Mouse (Mus musculus) limb, embryonic 13.5 days (tissue): ENCODE measurements around the gene Lamtor4. TPM values are rescaled to one million over a fixed set of nuclear protein-coding genes. Genes with fewer than 3 reads are reported as not detected.
A peak's percentile ranks its signal among the peaks of the same experiment; 100 is the strongest.

ENCODE experiments used
- ATAC-seq: fragments of 200-750 bp; cut with Nextera tagmentation; 2 replicates; pipeline ENCODE4 v1.8.0; 2017; ENCODE audit warnings: low read depth, moderate number of reproducible peaks, moderate TSS enrichment; ENCODE audit not compliant: low FRiP score
- H3K27ac ChIP-seq: fragments of 300-500 bp; sonication (generic); 2 replicates; pipeline ENCODE4 v1.5.1; 2015; ENCODE audit warnings: inconsistent platforms, mild to moderate bottlenecking, moderate library complexity
- H3K27me3 ChIP-seq: fragments of 300-500 bp; sonication (generic); 2 replicates; pipeline ENCODE4 v1.6.1; 2015; ENCODE audit warnings: mild to moderate bottlenecking, inconsistent platforms
- H3K36me3 ChIP-seq: fragments of 300-500 bp; sonication (generic); 2 replicates; pipeline ENCODE4 v1.6.1; 2015; ENCODE audit warnings: inconsistent platforms, mild to moderate bottlenecking, moderate library complexity
- H3K4me1 ChIP-seq: fragments of 300-500 bp; sonication (generic); 2 replicates; pipeline ENCODE4 v1.6.1; 2015; ENCODE audit warnings: inconsistent platforms
- H3K4me2 ChIP-seq: fragments of 300-500 bp; sonication (generic); replicated peaks from 2 replicates; pipeline ENCODE4 v1.6.1; 2015; ENCODE audit warnings: inconsistent platforms, mild to moderate bottlenecking, moderate library complexity
- H3K4me3 ChIP-seq: fragments of 300-500 bp; sonication (generic); 2 replicates; pipeline ENCODE4 v1.5.1; 2015; ENCODE audit warnings: moderate library complexity, mild to moderate bottlenecking, inconsistent platforms
- H3K9ac ChIP-seq: fragments of 300-500 bp; sonication (generic); 2 replicates; pipeline ENCODE4 v1.6.1; 2015; ENCODE audit warnings: mild to moderate bottlenecking, inconsistent platforms
- H3K9me3 ChIP-seq: fragments of 300-500 bp; sonication (generic); 2 replicates; pipeline ENCODE4 v1.6.1; 2016; ENCODE audit warnings: inconsistent platforms
- WGBS: fragments of 180-500 bp; shearing (Covaris S2); methylation state at CpG from one replicate; pipeline ENCODE4 v1.1.7; 2015; 5-methylcytosine and 5-hydroxymethylcytosine counted together
- polyA plus RNA-seq: library from polyadenylated mRNA; unstranded; fragments of >200 nt; fragmentation: Nextera tagmentation; extraction: Ambion mirVana; gene quantifications from 2 replicates; pipeline ENCODE4 v1.2.1, GENCODE M21; 2015

The Lamtor4 gene
- polyA plus RNA-seq, 1 experiment from 2014 or later = 63.5 TPM

DNA sequence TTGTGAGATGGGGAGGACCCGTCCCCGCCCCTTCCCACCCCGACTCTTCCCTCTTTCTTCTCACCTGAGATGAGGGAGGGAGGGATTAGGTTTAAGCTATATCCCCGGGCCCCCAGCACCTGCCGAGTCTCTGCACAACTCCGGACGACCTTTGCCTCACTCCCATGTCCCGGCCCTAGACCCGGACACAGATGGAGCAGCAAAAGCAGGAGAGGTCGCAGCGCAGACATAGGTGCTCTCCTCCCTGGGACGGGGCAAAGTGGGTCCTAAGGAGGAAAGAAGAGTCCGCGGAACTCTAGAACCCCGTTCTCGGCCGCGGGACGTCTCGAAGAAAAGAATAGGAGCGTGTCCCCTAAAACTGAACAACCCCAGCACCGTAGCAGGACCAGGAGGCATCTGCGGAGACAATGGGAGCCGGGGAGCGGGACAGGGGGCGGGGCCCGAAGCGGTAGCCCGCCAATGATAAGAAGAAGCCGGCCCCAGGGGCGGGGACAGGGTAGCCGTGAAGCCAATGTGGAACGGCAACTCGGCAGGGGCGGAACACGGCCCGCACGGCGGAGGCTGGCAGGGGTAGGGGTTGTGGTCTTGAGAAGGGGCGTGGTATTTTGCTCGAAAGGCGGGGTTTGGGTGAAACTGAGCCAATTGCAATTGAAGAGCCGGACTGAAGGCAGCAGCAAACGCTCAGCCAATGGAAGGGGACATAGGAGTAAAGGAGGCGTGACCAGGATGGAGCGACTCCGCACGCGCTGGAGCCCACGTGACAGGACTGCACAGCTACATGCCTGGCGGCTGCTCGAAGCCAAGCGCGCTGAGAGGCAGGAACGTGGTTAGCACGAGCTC lies 24.5 kb downstream of the Lamtor4 start, which contains the start of the genes Gm43720, Gpc2 and Stag3:
TSS of gene Gm43720 (minus strand) at position 374 of the 840 bp plus-strand sequence.
TSS of gene Gpc2 (minus strand) at position 421 of the 840 bp plus-strand sequence.
TSS of gene Stag3 (plus strand) at position 656 of the 840 bp plus-strand sequence.
- peak; percentile 99 for ATAC-seq
- Histone ChIP-seq H3K27ac (peak within 1 kb of the TSS; percentile 65; the same call in 1 of the 2 replicates), H3K36me3 (peaks cover 34% of the 10 kb centered on the region), H3K9me3 (peaks cover 6% of the 10 kb centered on the region; the same call in 1 of the 2 replicates), H3K9ac (peak within 1 kb of the TSS; percentile 87), H3K4me3 (peak within 1 kb of the TSS; percentile 78), H3K27me3 (peaks cover 4% of the 10 kb centered on the region; the same call in 1 of the 2 replicates), H3K4me1 (peaks cover 41% of the 10 kb centered on the region), H3K4me2 (peak within 1 kb of the TSS; percentile 92)
- under 1% methylated on average over 56 of the region's 56 CpGs for WGBS

DNA sequence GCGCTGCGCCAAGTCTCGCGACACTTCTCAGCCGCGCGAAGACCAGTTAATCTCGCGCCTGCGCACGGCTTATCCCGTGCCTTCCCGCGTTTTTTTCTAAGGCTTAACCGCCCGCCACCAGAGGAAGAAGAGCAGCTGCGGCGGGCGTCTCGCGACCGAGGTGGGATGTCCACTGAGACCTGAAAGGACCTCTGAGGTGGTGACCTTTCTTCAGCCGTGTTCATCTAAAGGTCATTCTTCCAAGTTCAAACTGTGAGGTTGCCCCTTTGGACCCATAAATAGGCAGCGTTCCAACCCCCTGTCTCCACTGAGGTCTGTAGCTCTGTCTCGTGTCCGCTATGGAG lies 25.1 kb downstream of the Lamtor4 start:
- WGBS = 28% methylated on average over 26 of the region's 26 CpGs
- Histone ChIP-seq H3K36me3 (peaks cover 28% of the 10 kb centered on the region), H3K27ac (no peak overlapping the region), H3K4me1 (peaks cover 35% of the 10 kb centered on the region), H3K4me2 (peak overlapping the region; percentile 92), H3K9ac (no peak overlapping the region), H3K27me3 (peaks cover 4% of the 10 kb centered on the region; the same call in 1 of the 2 replicates), H3K4me3 (peak overlapping the region; percentile 78), H3K9me3 (peaks cover 6% of the 10 kb centered on the region; the same call in 1 of the 2 replicates)
- ATAC-seq = no peak

DNA sequence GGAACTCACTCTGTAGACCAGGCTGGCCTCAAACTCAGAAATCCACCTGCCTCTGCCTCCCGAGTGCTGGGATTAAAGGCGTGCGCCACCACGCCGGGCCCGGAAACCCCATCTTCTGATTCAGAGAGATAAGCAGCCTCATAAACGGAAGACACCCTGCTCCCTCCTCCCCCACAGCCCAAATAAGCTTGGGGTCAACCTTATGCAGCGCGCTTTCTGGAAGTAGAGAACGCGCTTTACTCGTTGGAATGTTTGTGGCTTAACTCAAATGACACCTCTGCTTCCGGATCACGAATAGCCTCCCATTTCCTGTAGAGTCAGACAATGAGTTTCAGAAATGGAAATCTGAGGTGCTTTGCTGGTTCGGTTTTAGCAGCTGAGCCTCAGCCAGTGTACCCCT lies 25.5 kb downstream of the Lamtor4 start:
- Histone ChIP-seq H3K27me3 (peaks cover 4% of the 10 kb centered on the region; the same call in 1 of the 2 replicates), H3K4me1 (peaks cover 31% of the 10 kb centered on the region), H3K4me2 (no peak overlapping the region; the same call in 1 of the 2 replicates), H3K36me3 (peaks cover 24% of the 10 kb centered on the region), H3K4me3 (no peak overlapping the region), H3K27ac (no peak overlapping the region), H3K9ac (no peak overlapping the region), H3K9me3 (peaks cover 6% of the 10 kb centered on the region; the same call in 1 of the 2 replicates)
- 91% methylated on average over 15 of the region's 15 CpGs for WGBS
- no peak for ATAC-seq

DNA sequence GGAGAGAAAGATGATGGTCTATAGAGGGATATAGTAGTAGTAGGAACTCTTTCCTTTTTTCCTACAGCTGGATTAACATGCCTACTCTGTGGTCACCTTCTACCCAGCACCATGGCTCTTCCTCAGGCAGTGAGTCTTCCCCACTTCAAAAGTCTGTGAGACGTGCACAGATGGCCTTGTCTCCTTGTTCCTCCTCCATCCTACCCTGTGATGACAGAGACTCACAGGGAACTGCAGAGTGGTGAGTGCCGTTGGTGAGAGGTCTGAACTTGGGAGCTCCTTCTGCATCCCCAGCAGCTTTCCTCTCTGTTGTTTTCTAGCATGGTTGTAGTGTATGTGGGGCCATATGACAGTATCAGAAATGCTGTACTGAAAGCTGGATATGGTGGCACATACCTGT lies 26.5 kb downstream of the Lamtor4 start:
- H3K27ac ChIP-seq = no peak overlapping the region
- no peak for ATAC-seq
- peaks cover 21% of the 10 kb centered on the region for H3K4me1 ChIP-seq
- peaks cover 16% of the 10 kb centered on the region for H3K36me3 ChIP-seq
- peaks cover 6% of the 10 kb centered on the region; the same call in 1 of the 2 replicates for H3K9me3 ChIP-seq
- no peak overlapping the region for H3K4me3 ChIP-seq
- WGBS = 71% methylated on average over 2 of the region's 2 CpGs
- peaks cover 4% of the 10 kb centered on the region; the same call in 1 of the 2 replicates for H3K27me3 ChIP-seq
- no peak overlapping the region for H3K9ac ChIP-seq
- H3K4me2 ChIP-seq = no peak overlapping the region

DNA sequence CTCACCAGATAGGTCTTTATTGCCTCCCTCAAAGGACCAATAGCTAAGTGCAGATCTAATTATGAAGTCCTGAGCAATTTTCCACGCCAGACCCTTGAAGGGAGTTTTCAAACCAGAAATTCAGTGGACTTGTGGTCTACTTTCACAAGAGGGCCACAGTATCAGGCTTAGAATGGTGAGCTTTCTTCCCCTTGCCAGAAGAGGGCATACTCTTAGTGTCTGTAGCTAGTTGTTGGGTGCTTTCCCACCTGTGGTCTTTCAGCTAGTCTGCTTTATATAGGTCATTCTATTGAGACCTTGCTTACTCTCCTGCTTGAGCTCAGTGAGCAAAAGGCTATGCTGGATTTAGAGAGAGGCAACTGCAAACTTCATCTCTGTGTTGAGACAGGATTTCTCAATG lies 28.3 kb downstream of the Lamtor4 start:
- Histone ChIP-seq H3K36me3 (no peaks in the 10 kb centered on the region), H3K4me1 (peaks cover 7% of the 10 kb centered on the region), H3K9ac (no peak overlapping the region), H3K4me3 (no peak overlapping the region), H3K27ac (no peak overlapping the region), H3K4me2 (no peak overlapping the region), H3K9me3 (peaks cover 6% of the 10 kb centered on the region; the same call in 1 of the 2 replicates), H3K27me3 (peaks cover 4% of the 10 kb centered on the region; the same call in 1 of the 2 replicates)
- ATAC-seq = no peak
- 64% methylated on average over 1 of the region's 1 CpGs for WGBS

DNA sequence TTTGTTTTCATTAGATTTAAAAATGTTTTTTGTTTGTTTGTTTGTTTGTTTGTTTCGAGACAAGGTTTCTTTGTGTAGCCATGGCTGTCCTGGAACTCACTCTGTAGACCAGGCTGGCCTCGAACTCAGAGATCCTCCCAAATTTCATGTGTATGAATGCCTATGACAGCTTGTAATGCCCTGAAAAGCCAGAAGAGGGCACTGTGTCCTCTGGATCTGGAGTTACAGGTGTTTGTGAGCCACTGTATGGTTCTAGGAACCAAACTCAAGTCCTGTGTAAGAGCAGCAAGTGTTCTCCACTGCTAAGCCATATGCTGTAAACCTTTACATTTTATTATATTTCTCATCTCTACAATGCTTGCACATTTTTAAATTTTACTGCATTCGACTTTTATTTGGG lies 32.6 kb downstream of the Lamtor4 start:
- WGBS = 78% methylated on average over 3 of the region's 3 CpGs
- Histone ChIP-seq H3K27ac (no peak overlapping the region), H3K9me3 (no peaks in the 10 kb centered on the region), H3K4me1 (no peaks in the 10 kb centered on the region), H3K9ac (no peak overlapping the region), H3K4me2 (no peak overlapping the region), H3K36me3 (no peaks in the 10 kb centered on the region), H3K27me3 (no peaks in the 10 kb centered on the region), H3K4me3 (no peak overlapping the region)
- no peak for ATAC-seq

DNA sequence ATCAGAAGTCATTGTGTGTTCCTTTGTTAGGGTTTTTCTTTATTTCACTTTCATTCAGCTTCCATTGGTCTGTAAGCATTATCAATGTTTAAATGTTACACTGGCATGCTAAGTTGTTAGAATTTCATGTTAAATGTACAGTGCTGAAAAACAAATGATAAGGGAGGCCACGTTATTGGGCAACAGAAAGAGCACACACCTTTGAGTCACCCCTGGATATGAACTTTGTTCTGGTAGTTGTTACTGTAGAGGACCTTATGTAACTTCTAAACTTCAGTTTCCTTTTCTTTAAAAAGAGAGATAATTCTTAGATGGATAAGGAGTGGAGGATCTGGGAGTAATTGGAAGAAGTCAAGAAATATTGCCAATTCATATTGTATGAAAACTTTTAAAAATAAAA lies 36.4 kb downstream of the Lamtor4 start:
- Histone ChIP-seq H3K27me3 (no peaks in the 10 kb centered on the region), H3K27ac (no peak overlapping the region), H3K9ac (no peak overlapping the region), H3K36me3 (no peaks in the 10 kb centered on the region), H3K9me3 (no peaks in the 10 kb centered on the region), H3K4me1 (no peaks in the 10 kb centered on the region), H3K4me3 (no peak overlapping the region), H3K4me2 (no peak overlapping the region)
- WGBS = 87% methylated on average over 1 of the region's 1 CpGs
- ATAC-seq = no peak

DNA sequence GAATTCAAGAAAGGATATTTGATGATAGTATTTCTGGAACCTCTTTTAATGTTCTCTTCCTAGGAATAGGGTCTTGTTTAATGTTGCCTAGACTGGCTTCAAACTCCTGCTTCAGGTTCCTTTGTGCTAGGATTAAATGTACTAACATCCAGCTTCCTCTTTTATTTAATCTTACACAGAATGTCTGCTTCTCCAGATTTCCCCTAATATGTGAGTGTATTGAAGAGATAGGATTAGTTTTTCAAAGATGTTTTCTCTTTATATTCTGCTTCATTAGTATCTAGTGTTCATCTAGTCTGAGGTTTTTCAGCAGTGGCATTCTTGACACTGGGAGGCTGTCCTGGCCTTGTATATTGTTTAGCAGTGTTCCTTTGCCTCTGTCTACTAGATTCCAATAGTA lies 38.9 kb downstream of the Lamtor4 start:
- Histone ChIP-seq H3K27me3 (no peaks in the 10 kb centered on the region), H3K27ac (no peak overlapping the region), H3K4me2 (no peak overlapping the region)

DNA sequence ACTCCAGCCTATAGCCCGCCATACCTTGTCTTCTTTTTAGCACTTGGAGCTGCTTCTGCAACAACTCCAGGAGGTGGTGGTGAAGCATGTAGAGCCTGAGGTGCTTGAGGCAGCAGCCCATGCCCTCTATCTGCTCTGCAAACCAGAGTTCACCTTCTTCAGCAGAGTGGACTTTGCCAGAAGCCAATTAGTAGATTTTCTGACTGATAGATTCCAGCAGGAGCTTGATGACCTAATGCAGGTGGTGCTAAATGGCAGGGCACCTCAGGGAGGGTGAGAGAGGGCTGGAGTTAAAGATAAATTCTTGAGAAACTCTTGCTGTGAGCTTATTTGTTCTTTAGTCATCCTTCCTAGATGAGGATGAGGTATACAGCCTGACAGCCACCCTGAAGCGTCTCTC lies 44.3 kb downstream of the Lamtor4 start:
- Histone ChIP-seq H3K27ac (no peak overlapping the region), H3K4me1 (no peaks in the 10 kb centered on the region), H3K9ac (no peak overlapping the region), H3K4me3 (no peak overlapping the region), H3K4me2 (no peak overlapping the region), H3K36me3 (peaks cover 5% of the 10 kb centered on the region; the same call in 1 of the 2 replicates), H3K9me3 (no peaks in the 10 kb centered on the region), H3K27me3 (no peaks in the 10 kb centered on the region)
- WGBS = 75% methylated on average over 2 of the region's 2 CpGs
- no peak for ATAC-seq

More for the DNA sequence above, 38.9 kb downstream of the Lamtor4 start:
- Histone ChIP-seq H3K4me1 (no peaks in the 10 kb centered on the region), H3K9ac (no peak overlapping the region), H3K9me3 (no peaks in the 10 kb centered on the region), H3K4me3 (no peak overlapping the region), H3K36me3 (peaks cover 3% of the 10 kb centered on the region; the same call in 1 of the 2 replicates)
- ATAC-seq = no peak

Other genes with a start within 250 kb of the Lamtor4 start
- not detected in 2 replicates for gene Smok3a, start 234.2 kb upstream of the Lamtor4 start, polyA plus RNA-seq
- not detected in 2 replicates for gene Smok3b, start 234.1 kb upstream of the Lamtor4 start, polyA plus RNA-seq
- not detected in 2 replicates for gene Smok3c, start 202.3 kb upstream of the Lamtor4 start, polyA plus RNA-seq
- 20.1 and 22.4 TPM in 2 replicates for gene Zkscan1, start 170.4 kb upstream of the Lamtor4 start, polyA plus RNA-seq
- 76.5 and 77.3 TPM in 2 replicates for gene Zscan21, start 138.6 kb upstream of the Lamtor4 start, polyA plus RNA-seq
- gene Zfp113, start 99.7 kb upstream of the Lamtor4 start, polyA plus RNA-seq = 20.3 and 23.8 TPM in 2 replicates
- 362 and 367 TPM in 2 replicates for gene Cops6, start 94.4 kb upstream of the Lamtor4 start, polyA plus RNA-seq
- 32.2 and 35.8 TPM in 2 replicates for gene Ap4m1, start 83.5 kb upstream of the Lamtor4 start, polyA plus RNA-seq
- gene Mcm7, start 83.1 kb upstream of the Lamtor4 start, polyA plus RNA-seq = 208 and 210 TPM in 2 replicates
- gene Taf6, start 68.0 kb upstream of the Lamtor4 start, polyA plus RNA-seq = 99.2 and 106 TPM in 2 replicates
- 73.0 and 73.8 TPM in 2 replicates for gene Cnpy4, start 68.0 kb upstream of the Lamtor4 start, polyA plus RNA-seq
- gene Mblac1, start 61.2 kb upstream of the Lamtor4 start, polyA plus RNA-seq = 10.5 and 11.3 TPM in 2 replicates
- gene Nxpe5, start 29.6 kb upstream of the Lamtor4 start, polyA plus RNA-seq = not detected in 2 replicates
- gene BC037034, start 8.6 kb downstream of the Lamtor4 start, polyA plus RNA-seq = 4.4 and 5.2 TPM in 2 replicates
- 3.3 and 4.5 TPM in 2 replicates for gene Gal3st4, start 17.4 kb downstream of the Lamtor4 start, polyA plus RNA-seq
- gene Gm43720, start 24.5 kb downstream of the Lamtor4 start, polyA plus RNA-seq = 0.13 and 0.29 TPM in 2 replicates
- 52.9 and 55.6 TPM in 2 replicates for gene Gpc2, start 24.5 kb downstream of the Lamtor4 start, polyA plus RNA-seq
- 8.2 and 9.4 TPM in 2 replicates for gene Stag3, start 24.8 kb downstream of the Lamtor4 start, polyA plus RNA-seq
- 0.18 TPM in 1 of 2 replicates, not detected in the other for gene Pvrig, start 86.5 kb downstream of the Lamtor4 start, polyA plus RNA-seq
- 56.2 and 56.6 TPM in 2 replicates for gene Zfp157, start 186.0 kb downstream of the Lamtor4 start, polyA plus RNA-seq